Mouse (Mus musculus) neural tube, embryonic 15.5 days (tissue): ENCODE data around the gene Usp48. TPM values are rescaled to one million over a fixed set of nuclear protein-coding genes. Genes with fewer than 3 reads are reported as not detected.

ENCODE experiments used
- ATAC-seq: fragments of 200-750 bp; cut with Nextera tagmentation; 2 replicates; pipeline ENCODE4 v1.8.0; 2017; ENCODE audit warnings: mild to moderate bottlenecking, moderate TSS enrichment, moderate library complexity; ENCODE audit not compliant: low FRiP score
- H3K27ac ChIP-seq: fragments of 300-500 bp; sonication (generic); replicated peaks from 2 replicates; pipeline ENCODE4 v1.5.1; 2015; ENCODE audit warnings: mild to moderate bottlenecking, inconsistent platforms
- H3K27me3 ChIP-seq: fragments of 300-500 bp; sonication (generic); replicated peaks from 2 replicates; pipeline ENCODE4 v1.6.1; 2015; ENCODE audit warnings: inconsistent platforms
- H3K36me3 ChIP-seq: fragments of 300-500 bp; sonication (generic); 2 replicates; pipeline ENCODE4 v1.6.1; 2015; ENCODE audit warnings: inconsistent platforms
- H3K4me1 ChIP-seq: fragments of 300-500 bp; sonication (generic); 2 replicates; pipeline ENCODE4 v1.6.1; 2015; ENCODE audit warnings: inconsistent platforms
- H3K4me2 ChIP-seq: fragments of 300-500 bp; sonication (generic); 2 replicates; pipeline ENCODE4 v1.6.1; 2015; ENCODE audit warnings: inconsistent platforms, mild to moderate bottlenecking, moderate library complexity
- H3K4me3 ChIP-seq: fragments of 300-500 bp; sonication (generic); replicated peaks from 2 replicates; pipeline ENCODE4 v1.5.1; 2015; ENCODE audit warnings: mild to moderate bottlenecking, inconsistent platforms
- H3K9ac ChIP-seq: fragments of 300-500 bp; sonication (generic); replicated peaks from 2 replicates; pipeline ENCODE4 v1.6.1; 2015; ENCODE audit warnings: mild to moderate bottlenecking, inconsistent platforms
- H3K9me3 ChIP-seq: fragments of 300-500 bp; sonication (generic); replicated peaks from 2 replicates; pipeline ENCODE4 v1.6.1; 2016; ENCODE audit warnings: inconsistent platforms
- WGBS: fragments of 180-500 bp; shearing (Covaris S2); methylation state at CpG from one replicate; pipeline ENCODE4 v1.1.7; 2015; ENCODE audit warnings: mixed read lengths; 5-methylcytosine and 5-hydroxymethylcytosine counted together
- polyA plus RNA-seq: library from polyadenylated mRNA; unstranded; fragments of >200 nt; fragmentation: Nextera tagmentation; extraction: Ambion mirVana; gene quantifications from 2 replicates; pipeline ENCODE4 v1.2.1, GENCODE M21; 2015

Usp48 gene
- polyA plus RNA-seq, 1 experiment from 2014 or later = 61.6 TPM

GRCm38 (mm10) chr4:137664433-137664979 lies 71.0 kb downstream of the Usp48 start, which contains the start of gene Rap1gap:
Rap1gap (plus strand) TSS chr4:137664726.
- Histone ChIP-seq H3K9me3 (no peaks in the 10 kb centered on the region), H3K9ac (peak within 1 kb of the TSS; percentile 77), H3K4me1 (peaks cover 60% of the 10 kb centered on the region), H3K27ac (peak within 1 kb of the TSS; percentile 81), H3K36me3 (no peaks in the 10 kb centered on the region), H3K4me3 (peak within 1 kb of the TSS; percentile 68), H3K27me3 (0 out of 2 replicates have a peak, but pooled peaks cover 4% of the 10 kb centered on the region), H3K4me2 (peak within 1 kb of the TSS; percentile 82)
- ATAC-seq = peak; percentile 62
- WGBS = under 1% methylated on average over 43 of the region's 44 CpGs

- 5% methylated on average over 15 of the region's 15 CpGs for WGBS
- peak overlapping the region; percentile 82 for H3K4me2 ChIP-seq
- 0 out of 2 replicates have a peak, but pooled peaks cover 4% of the 10 kb centered on the region for H3K27me3 ChIP-seq
- H3K4me1 ChIP-seq = peaks cover 59% of the 10 kb centered on the region
- peak; percentile 71 for ATAC-seq
- no peaks in the 10 kb centered on the region for H3K9me3 ChIP-seq
- H3K9ac ChIP-seq = peak overlapping the region; percentile 77
- H3K4me3 ChIP-seq = peak overlapping the region; percentile 68
- H3K36me3 ChIP-seq = no peaks in the 10 kb centered on the region
- peak overlapping the region; percentile 81 for H3K27ac ChIP-seq
Observed at GRCm38 (mm10) chr4:137664980-137665675, 71.6 kb downstream of the Usp48 start.

- Histone ChIP-seq H3K4me1 (peaks cover 53% of the 10 kb centered on the region), H3K4me3 (peak overlapping the region; percentile 68), H3K9ac (no peak overlapping the region), H3K36me3 (no peaks in the 10 kb centered on the region), H3K4me2 (peak overlapping the region; percentile 82), H3K27ac (peak overlapping the region; percentile 81; the same call in 1 of the 2 replicates), H3K9me3 (no peaks in the 10 kb centered on the region), H3K27me3 (0 out of 2 replicates have a peak, but pooled peaks cover 4% of the 10 kb centered on the region)
- ATAC-seq = no peak
- WGBS = 88% methylated on average over 5 of the region's 5 CpGs
Observed at GRCm38 (mm10) chr4:137665791-137666190, 72.2 kb downstream of the Usp48 start.

GRCm38 (mm10) chr4:137666283-137666957 lies 72.9 kb downstream of the Usp48 start:
- H3K27me3 ChIP-seq = 0 out of 2 replicates have a peak, but pooled peaks cover 4% of the 10 kb centered on the region
- 50% methylated on average over 5 of the region's 5 CpGs for WGBS
- 0 out of 2 replicates have a peak overlapping the region, but pooled peaks have one; percentile 7 for H3K9ac ChIP-seq
- peaks cover 48% of the 10 kb centered on the region for H3K4me1 ChIP-seq
- no peaks in the 10 kb centered on the region for H3K9me3 ChIP-seq
- H3K4me3 ChIP-seq = no peak overlapping the region
- peak overlapping the region; percentile 82 for H3K4me2 ChIP-seq
- H3K27ac ChIP-seq = no peak overlapping the region
- H3K36me3 ChIP-seq = no peaks in the 10 kb centered on the region
- no peak for ATAC-seq

- 73% methylated on average over 8 of the region's 8 CpGs for WGBS
- Histone ChIP-seq H3K9me3 (no peaks in the 10 kb centered on the region), H3K27ac (no peak overlapping the region), H3K4me2 (peak overlapping the region; percentile 82; the same call in 1 of the 2 replicates), H3K9ac (0 out of 2 replicates have a peak overlapping the region, but pooled peaks have one; percentile 11), H3K4me3 (no peak overlapping the region), H3K36me3 (no peaks in the 10 kb centered on the region), H3K4me1 (peaks cover 43% of the 10 kb centered on the region), H3K27me3 (peaks cover 4% of the 10 kb centered on the region; the same call in 1 of the 2 replicates)
- ATAC-seq = no peak
Observed at GRCm38 (mm10) chr4:137666958-137667345, 73.4 kb downstream of the Usp48 start.

- Histone ChIP-seq H3K36me3 (no peaks in the 10 kb centered on the region), H3K27me3 (peaks cover 4% of the 10 kb centered on the region; the same call in 1 of the 2 replicates), H3K4me2 (peak overlapping the region; percentile 82; the same call in 1 of the 2 replicates), H3K9ac (no peak overlapping the region), H3K4me3 (no peak overlapping the region), H3K27ac (no peak overlapping the region), H3K9me3 (no peaks in the 10 kb centered on the region), H3K4me1 (peaks cover 43% of the 10 kb centered on the region)
- WGBS = 68% methylated on average over 5 of the region's 5 CpGs
- ATAC-seq = no peak
Observed at GRCm38 (mm10) chr4:137667747-137668146, 74.2 kb downstream of the Usp48 start.

- H3K4me3 ChIP-seq = no peak overlapping the region
- 72% methylated on average over 13 of the region's 13 CpGs for WGBS
- no peak overlapping the region for H3K27ac ChIP-seq
- no peaks in the 10 kb centered on the region for H3K36me3 ChIP-seq
- no peak for ATAC-seq
- H3K9me3 ChIP-seq = no peaks in the 10 kb centered on the region
- no peak overlapping the region for H3K9ac ChIP-seq
- H3K4me2 ChIP-seq = no peak overlapping the region
- no peaks in the 10 kb centered on the region; the same call in 1 of the 2 replicates for H3K27me3 ChIP-seq
- peaks cover 34% of the 10 kb centered on the region for H3K4me1 ChIP-seq
Observed at GRCm38 (mm10) chr4:137671711-137672500, 78.4 kb downstream of the Usp48 start.

- no peak overlapping the region for H3K4me2 ChIP-seq
- peaks cover 35% of the 10 kb centered on the region for H3K4me1 ChIP-seq
- ATAC-seq = 0 out of 2 replicates have a peak, but pooled peaks have one; percentile 6
- no peaks in the 10 kb centered on the region for H3K36me3 ChIP-seq
- no peak overlapping the region; the same call in 1 of the 2 replicates for H3K9ac ChIP-seq
- H3K27me3 ChIP-seq = peaks cover 7% of the 10 kb centered on the region
- H3K9me3 ChIP-seq = no peaks in the 10 kb centered on the region
- no peak overlapping the region for H3K4me3 ChIP-seq
- no peak overlapping the region for H3K27ac ChIP-seq
- 48% methylated on average over 7 of the region's 7 CpGs for WGBS
Observed at GRCm38 (mm10) chr4:137675566-137675965, 82.0 kb downstream of the Usp48 start.

- H3K4me1 ChIP-seq = peaks cover 39% of the 10 kb centered on the region
- 0 out of 2 replicates have a peak overlapping the region, but pooled peaks have one; percentile 21 for H3K4me2 ChIP-seq
- no peaks in the 10 kb centered on the region for H3K9me3 ChIP-seq
- ATAC-seq = peak; percentile 56
- H3K36me3 ChIP-seq = no peaks in the 10 kb centered on the region
- WGBS = 5% methylated on average over 11 of the region's 11 CpGs
- H3K4me3 ChIP-seq = no peak overlapping the region
- H3K9ac ChIP-seq = no peak overlapping the region
- H3K27me3 ChIP-seq = peaks cover 8% of the 10 kb centered on the region
- no peak overlapping the region for H3K27ac ChIP-seq
Observed at GRCm38 (mm10) chr4:137676057-137676456, 82.5 kb downstream of the Usp48 start.

GRCm38 (mm10) chr4:137676700-137677484 lies 83.3 kb downstream of the Usp48 start:
- peaks cover 8% of the 10 kb centered on the region for H3K27me3 ChIP-seq
- peaks cover 47% of the 10 kb centered on the region for H3K4me1 ChIP-seq
- 63% methylated on average over 13 of the region's 13 CpGs for WGBS
- H3K36me3 ChIP-seq = no peaks in the 10 kb centered on the region
- no peak overlapping the region for H3K4me2 ChIP-seq
- H3K4me3 ChIP-seq = no peak overlapping the region
- H3K9me3 ChIP-seq = no peaks in the 10 kb centered on the region
- no peak overlapping the region for H3K9ac ChIP-seq
- no peak overlapping the region for H3K27ac ChIP-seq
- no peak for ATAC-seq
